Mouse (Mus musculus): ENCODE results near the gene Thsd7b.

DNA sequence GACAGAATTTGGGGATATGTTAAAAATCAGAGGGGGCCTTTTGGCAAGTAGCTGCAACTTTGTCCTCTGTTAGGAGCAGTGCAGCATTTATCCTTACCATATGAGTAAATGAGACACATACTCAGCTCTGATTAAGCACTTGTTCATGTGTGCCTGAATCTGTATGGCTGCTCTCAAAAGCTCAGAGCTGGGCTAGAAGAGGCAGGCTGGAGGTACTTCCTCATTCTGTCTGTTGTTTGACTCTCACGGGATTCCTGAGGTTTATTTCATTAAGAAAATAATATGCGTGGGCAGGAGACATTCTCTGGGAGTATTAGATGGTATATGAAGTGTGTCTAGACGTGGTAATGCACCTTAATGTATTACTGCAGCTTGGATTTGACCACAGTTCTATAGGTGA lies 286.7 kb downstream of the Thsd7b start:
- TF ChIP-seq CTCF (IDR thresholded peaks at IDR 0.05) = no peak
- no peak for TF ChIP-seq POLR2A (IDR thresholded peaks at IDR 0.05; ENCODE audit: insufficient read depth, low read depth, low read length)
- no peak for TF ChIP-seq EP300 (IDR thresholded peaks at IDR 0.05; ENCODE audit: insufficient read depth, low read depth, low read length)
